Mouse (Mus musculus) monocyte, adult 5-6 weeks (primary cell): ENCODE results near the gene Arhgap42. TPM values are rescaled to one million over a fixed set of nuclear protein-coding genes. Genes with fewer than 3 reads are reported as not detected.

ENCODE experiments used
- ATAC-seq: fragments of 153-309, 156-312 bp; replicated peaks from 2 replicates; pipeline ENCODE4 v1.8.0; 2017; ENCODE audit warnings: mild to moderate bottlenecking; ENCODE audit not compliant: low TSS enrichment, insufficient number of reproducible peaks, severe bottlenecking, poor library complexity, low FRiP score
- total RNA-seq: library from RNA; stranded (forward); fragments of 200-1000, 200-491, 200-594 nt; gene quantifications from 3 replicates; pipeline ENCODE4 v1.2.3, GENCODE M21; 2017

The Arhgap42 gene
- not detected in 3 replicates for total RNA-seq

- ATAC-seq, result no peak
Measured at GRCm38 (mm10) chr9:9238438-9239391, at the start of gene Arhgap42. Gene Arhgap42 (minus strand): TSS chr9:9239101.

GRCm38 (mm10) chr9:9288140-9288539 lies 49.2 kb upstream of the Arhgap42 start:
- no peak for ATAC-seq

DNA sequence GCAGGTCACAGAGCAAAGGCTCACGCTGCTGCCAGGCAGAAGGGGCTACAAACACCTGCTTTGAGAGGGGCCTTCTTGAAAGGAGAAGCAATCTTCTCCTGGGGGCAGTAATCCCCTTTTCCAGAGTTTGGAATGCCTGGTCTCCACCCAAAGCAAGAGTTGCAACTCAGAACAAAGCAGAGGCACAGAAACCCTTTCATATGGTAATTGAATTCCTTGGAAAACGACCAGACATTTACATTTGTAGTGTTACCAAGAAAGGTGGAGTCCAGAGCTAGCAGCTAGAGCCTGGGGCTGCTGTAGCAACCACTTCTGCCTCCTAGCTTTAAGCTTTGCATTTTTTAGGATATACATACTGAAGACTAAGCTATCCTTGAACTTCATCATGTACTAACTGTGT lies 30.4 kb upstream of the Arhgap42 start:
- ATAC-seq, result no peak

GRCm38 (mm10) chr9:9267606-9268601 lies 29.0 kb upstream of the Arhgap42 start:
- ATAC-seq, result no peak

DNA sequence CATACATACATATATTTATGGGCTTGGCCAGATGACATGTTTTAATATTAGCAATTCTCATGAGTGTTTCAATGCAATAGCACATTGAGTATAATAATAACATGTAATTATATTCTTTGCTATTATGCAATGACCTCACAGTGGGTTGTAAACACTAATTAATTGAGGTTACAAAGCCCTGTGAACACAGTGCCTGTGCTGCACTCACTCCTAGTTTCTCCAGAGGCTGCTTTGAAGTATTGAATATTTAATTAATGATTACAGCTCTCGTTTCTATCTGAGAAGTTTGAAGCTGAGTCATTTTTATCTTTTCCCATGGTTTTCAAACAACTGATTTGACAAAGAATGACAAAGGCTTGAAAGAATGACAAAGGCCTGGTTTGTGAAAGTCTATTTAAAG lies 24.6 kb upstream of the Arhgap42 start:
- ATAC-seq, result no peak

GRCm38 (mm10) chr9:9262479-9262878 lies 23.6 kb upstream of the Arhgap42 start:
- no peak for ATAC-seq

DNA sequence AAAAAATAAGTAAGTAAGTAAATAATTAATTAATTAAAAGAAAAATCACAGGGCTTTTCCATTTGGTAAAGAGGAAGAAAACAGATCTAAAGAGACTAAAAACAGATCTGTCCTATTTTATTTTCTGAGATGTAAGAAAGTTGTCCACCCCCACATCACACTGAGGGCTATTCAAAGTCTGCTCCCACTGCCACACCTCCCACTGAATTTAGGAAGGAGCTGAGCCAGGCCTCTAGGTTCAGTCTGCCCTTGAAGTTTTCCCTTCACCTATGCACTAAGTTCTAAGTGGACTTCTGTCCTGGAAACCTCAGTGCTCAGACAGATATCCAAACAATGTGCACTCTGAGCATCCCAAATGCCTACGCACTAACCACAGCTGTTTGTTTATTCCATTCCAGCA lies 15.9 kb upstream of the Arhgap42 start:
- ATAC-seq, result no peak

DNA sequence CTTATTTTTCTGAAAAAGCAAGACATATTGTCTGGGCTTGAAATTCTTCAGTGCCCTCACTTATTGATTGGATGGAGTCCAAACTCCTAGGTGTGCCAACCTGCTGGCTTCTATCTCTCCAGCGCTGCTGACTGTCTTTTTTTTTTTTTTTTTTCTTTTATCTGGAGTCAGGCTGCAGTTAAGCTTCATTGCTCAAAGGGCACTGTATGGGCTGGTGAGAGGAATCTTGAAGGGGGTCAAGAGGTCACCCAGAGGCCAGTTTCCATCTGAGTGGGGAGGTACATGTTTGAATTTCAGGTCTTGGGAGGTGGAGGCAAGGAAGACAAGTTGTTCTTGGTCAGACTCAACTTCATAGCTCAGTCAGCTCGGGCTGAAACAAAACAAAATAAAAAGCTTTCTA lies 9.6 kb upstream of the Arhgap42 start:
- no peak for ATAC-seq

GRCm38 (mm10) chr9:9245994-9246393 lies 7.1 kb upstream of the Arhgap42 start:
- ATAC-seq, result no peak

- ATAC-seq, result no peak
Measured at GRCm38 (mm10) chr9:9243834-9244233, 4.9 kb upstream of the Arhgap42 start.

DNA sequence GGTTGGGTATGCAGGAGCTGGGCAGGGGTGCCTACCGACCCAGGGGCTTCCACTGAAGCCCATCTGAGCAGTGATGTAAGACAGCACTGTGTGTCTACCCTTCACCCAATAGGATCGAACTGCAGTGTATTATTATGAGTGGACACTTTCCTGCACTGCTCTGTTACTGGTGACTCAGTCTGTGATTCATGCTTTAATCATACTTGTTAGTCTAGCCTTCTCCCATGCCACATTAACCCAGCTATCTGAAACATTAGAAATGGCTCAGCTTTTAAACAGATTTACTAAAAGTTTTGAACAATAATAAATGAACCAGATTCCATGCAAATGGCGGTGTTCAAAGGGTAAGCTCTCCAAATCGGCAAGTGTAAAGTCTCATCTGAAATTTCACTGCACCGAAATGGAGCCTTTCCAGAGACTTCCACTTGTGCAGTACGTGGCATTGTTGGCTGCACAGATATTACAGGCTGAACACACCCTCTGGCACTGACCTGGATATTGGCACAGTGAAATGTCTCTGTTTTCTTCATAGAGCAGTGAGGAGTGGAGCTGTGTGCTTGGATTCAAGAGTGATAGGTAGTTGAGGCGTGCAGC lies 2.4 kb upstream of the Arhgap42 start:
- ATAC-seq, result no peak

DNA sequence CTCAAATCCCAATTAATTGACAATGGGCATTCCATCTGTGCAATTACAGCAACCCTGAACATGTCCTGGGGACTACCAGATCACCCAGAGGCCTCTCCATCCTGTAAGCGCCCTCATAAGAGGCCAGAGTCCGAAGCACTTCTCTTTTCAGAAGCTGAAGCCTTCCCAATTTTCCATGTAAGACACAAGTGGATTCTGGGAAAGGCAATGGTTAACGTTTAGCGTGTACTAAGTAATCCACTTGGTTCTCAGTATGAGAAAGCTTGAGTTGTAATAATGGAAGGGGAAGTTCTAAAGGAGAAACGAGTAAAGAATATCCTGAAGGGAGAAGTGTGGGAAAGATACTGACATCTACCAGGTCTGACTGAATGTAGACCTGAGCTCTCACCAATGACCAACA lies 1.4 kb downstream of the Arhgap42 start:
- no peak for ATAC-seq

GRCm38 (mm10) chr9:9229662-9230061 lies 9.2 kb downstream of the Arhgap42 start:
- ATAC-seq, result no peak

DNA sequence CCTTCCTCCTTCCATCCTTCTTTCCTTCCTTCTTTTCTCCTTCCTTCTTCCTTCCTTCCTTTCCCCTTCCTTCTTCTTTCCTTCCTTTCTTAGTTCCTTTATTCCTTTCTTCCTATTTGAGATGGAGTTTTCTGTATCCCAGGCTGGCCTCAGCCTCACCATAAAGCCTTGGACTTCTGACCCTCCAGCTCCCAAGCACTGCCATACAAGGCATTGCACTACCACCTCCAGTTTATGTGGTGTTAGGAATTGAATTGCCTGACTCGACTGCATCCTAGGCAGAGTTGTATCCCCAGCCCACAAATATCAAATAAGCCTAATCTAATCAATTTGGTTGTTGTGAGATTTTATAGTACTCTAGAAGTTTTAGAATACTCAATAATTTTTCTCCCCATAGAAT lies 14.1 kb downstream of the Arhgap42 start:
- ATAC-seq, result no peak

DNA sequence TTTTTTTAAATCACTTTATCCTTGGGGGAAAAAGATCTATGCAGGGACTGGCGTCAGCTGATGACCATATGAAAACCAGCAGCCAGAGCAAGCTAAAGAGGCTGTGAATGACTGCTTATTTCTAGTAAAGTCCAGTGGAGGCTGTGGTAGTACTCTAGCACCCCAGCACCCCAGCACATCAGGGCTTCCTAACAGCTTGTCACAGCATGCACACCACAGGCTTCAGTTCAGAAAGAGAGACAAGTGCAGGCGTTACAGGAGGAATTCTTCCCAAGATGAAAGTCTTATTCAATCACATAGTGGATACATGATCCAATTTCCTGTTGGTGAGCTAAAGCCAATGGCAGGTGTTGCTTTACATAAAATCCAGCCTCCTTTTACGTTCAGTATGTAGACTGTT lies 15.5 kb downstream of the Arhgap42 start:
- ATAC-seq, result no peak

DNA sequence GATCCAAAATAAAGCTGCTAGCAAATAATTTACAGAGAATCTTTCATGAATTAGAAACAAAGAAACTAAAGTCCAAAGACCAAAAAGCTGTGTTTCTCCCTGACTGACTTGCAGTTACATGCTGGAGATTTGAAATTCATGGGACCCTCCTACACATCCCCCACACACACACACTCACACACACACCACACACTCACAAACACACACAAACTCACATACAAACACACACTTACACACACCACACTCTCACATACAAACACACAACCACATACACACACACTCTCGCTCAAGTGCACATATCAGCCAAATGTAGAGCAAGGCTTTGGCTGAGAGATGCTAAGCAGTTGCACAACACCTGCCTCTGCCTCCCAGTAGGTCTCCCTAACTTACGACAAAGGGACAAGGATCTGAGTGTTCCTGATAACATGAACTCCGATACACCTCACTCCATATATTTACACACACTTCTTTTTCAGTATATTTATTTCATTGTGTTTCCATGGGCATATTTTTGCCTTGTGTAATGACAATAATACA lies 16.9 kb downstream of the Arhgap42 start:
- no peak for ATAC-seq

DNA sequence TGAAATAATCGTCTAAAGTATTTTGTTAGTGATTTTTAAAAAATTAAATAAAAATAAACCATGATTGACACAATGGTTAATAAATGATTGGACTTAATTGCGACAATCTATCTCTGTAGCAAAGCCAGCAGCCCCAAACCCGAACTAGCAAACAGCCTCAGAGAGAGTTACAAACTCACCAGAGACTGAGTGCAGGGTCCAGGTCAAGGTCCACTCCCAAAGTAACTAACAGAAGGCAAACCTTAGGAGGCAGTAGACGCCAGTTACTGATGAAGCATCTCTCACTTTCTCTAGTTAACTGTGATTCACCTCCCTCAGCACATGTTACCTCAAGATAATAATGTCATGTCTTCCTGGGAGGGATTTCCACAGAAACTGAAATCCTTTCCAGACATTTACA lies 17.7 kb downstream of the Arhgap42 start:
- ATAC-seq, result no peak

GRCm38 (mm10) chr9:9218301-9218700 lies 20.6 kb downstream of the Arhgap42 start:
- ATAC-seq, result no peak

GRCm38 (mm10) chr9:9214849-9215248 lies 24.1 kb downstream of the Arhgap42 start:
- no peak for ATAC-seq
